Mouse (Mus musculus): ENCODE measurements around the gene Zfyve1.

- no peak for TF ChIP-seq CTCF (IDR thresholded peaks at IDR 0.05; ENCODE audit: low read depth, low read length)
- no peak for TF ChIP-seq POLR2A (IDR thresholded peaks at IDR 0.05; ENCODE audit: borderline replicate concordance, low read depth, low read length)
These were observed 16.7 kb downstream of the Zfyve1 start for GRCm38 (mm10) chr12:83580283-83580682.

Data from bone marrow macrophage, adult 2 months (primary cell).